Mouse (Mus musculus) adrenal gland, postnatal 36 days (tissue): ENCODE measurements around the gene Sept9. TPM values are rescaled to one million over a fixed set of nuclear protein-coding genes. Genes with fewer than 3 reads are reported as not detected.

Experiments used
- DNase-seq, 2 experiments: peaks; one replicate each; pipeline ENCODE4 v3.0.0; 2021; ENCODE audit warnings: mixed read lengths in 1 of 2
- total RNA-seq, 2 experiments: library from RNA; stranded (reverse); gene quantifications; 2 replicates each; pipeline ENCODE4 v1.2.3; 2021

The Sept9 gene
- total RNA-seq, 2 experiments from 2014 or later: 117 to 134 TPM

DNA sequence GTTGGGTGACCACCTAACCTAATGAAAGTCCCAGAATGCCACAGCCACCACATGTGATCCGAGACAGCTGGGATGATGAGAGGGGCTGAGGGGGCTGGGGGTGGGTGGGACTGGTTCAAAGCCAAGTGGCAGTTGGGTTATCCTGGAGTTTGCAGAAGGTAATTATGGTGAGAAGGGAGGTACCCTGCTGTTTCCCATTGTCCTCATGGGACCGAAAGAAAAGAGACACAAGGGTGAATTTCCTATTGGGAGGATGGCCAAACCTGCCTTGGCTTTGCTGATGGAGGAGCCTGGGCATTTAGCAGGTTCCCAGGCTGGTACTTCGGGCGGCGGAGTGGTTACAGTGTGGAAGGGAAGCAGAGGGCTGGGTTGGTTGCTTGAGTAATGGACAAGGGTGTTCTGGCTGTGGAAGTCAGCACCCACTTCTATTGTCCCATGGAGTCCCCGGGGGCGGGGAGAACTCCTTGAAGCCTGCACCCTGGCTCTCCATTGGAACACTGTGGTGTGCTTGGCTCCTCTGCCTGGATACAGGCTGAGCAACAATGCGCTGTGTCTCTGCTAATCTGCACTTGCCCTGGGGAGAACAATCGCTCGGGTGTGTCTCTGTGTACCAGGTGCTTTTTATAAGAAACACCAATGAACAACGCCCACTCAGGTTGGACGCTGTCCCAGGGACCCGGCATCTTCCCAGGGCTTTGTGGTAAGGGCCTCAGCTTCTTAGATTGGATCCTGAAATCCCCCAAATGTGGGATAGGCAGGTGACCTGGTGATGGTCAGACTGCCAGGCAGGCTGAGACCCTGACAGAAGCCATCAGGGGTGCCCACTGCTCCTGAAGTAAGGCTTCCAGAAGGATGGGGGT is 64.9 kb downstream of the Sept9 start:
- DNase-seq: no peak

DNA sequence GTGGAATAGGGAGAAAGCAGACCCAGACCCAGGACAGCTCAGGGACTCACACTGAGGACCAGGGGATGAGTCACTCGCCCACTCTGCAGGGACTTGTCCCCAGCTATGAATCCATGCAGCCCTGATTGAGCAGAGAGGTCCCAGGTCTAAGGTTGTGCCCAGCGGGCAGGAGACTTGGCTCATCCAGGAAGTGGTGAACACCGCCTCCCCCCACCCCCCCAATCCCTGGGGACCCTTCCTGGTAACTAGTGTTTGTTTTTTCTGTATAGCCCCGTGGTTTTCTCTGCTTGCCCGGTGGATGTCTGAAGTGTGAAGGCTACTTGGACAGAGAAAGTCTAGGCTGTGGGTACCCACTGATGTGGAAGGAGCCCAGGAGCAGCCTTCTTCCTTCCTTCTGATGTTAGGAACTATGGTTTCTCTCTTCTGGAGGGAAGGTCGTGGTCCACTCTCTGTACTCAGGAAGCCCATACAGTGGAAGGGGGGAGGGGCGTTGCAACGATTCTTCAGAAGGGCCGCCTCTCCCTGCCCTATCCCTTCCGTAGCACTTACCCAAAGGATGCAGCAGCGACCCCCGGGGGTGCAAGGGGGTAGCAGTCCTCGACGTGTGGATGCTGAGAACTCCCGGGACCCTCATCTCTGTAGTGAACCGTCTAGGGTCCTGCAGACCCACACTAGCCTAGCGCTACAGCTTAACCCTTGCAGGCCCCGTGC is 66.0 kb downstream of the Sept9 start:
- DNase-seq: peak; percentile 58 to 82

DNA sequence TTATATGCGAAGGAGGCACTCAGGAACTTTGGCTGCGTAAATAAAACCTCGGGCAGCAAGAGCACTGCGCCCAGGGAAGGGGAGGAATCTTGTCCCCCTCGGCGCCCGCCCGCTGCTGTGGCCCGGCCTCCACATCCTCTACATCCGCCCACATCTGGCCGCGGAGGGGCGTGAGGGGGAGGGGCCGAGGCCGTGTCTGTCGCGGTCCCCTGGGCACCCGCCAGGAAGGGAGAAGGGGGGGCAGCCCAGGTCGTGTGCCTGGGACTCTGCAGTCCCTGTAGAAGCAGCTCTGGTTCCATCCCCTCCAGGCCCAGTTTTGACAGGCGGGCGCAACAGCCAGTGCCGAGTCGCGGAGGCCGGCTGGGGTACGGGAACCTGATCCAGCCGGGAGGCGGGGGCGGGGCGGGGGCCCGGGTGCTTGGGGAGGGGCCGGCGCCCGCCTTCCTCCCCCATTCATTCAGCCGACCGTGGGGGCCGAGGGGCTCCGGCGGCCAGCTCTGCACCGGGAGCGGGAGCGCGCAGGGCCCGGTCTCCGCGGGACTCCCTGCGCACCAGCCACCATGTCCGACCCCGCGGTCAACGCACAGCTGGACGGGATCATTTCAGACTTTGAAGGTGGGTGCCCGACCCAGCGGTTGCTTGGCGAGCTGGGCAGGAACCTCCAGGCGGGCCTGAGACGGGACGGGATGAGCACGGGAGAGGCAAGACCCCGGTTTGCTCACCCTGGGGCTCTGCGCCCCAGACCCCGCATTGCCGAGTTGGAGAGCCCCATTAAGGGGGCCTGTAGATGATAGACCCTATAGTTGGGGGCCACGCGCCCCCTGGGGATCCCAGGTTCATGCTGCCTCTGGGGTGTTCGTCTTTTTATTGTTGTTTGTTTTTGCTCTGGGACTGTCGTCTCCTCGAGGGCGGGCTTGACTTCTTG is 66.8 kb downstream of the Sept9 start:
- DNase-seq: peak; percentile 95 to 97

DNA sequence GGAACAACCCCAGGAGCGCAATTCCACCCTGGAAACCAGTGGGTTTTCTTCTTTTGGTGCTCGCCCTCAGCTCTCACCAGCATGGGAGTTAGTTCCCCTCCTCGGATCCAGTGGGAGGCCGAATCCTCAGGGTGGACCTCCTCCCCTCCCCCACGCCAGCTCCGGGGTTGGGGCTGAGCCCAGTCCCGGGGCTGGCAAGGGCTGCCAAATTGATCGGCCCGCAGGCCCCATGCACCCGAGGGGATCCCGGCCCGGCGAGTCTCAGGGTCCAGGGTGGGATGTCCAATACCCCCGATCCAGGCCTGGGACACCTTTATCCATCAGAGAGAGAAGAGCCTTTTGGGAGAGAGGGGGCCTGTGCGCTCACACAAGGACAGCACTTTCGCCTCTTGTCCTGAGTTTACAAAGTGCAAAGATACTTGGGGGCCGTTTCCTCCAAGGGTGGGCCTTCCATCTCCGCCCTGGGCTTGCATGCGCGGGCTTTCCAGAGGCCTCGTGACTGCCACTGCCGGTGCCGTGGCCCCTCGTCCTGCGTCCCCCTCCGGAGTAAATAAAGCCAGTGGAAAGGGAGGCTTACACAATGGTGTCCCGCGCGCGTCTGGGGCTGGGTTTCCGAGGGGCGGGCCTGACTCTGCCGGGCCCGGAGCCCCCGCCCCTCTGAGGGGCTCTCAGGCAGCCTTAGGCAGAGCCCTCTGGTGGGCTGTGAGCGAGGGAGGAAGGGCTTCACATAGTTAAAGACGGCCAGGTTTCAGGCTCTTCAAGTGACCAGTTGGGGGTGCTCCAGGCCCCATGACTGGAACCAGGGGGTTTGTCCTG is 67.7 kb downstream of the Sept9 start:
- DNase-seq: peak; percentile 68 to 83

DNA sequence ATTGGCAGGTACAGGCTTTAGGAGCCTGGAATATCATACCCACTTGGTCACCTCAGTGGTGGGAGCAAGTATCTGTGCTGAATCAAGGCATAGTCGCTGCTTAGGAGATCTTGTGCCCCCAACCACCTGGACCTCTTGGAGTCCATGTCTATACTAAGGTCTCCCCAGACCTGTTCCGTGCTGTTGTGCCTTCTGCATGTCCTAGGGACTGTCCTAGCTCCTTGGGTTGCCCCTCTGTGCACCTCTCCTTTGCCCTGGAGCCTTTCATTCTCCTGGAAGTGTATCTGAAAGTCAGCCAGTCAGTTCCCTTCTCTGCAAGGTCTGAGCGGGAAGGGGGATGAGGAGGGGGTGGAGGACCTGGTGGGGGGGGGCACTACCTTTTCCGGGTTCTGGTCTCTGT is 68.4 kb downstream of the Sept9 start:
- no peak for DNase-seq

DNA sequence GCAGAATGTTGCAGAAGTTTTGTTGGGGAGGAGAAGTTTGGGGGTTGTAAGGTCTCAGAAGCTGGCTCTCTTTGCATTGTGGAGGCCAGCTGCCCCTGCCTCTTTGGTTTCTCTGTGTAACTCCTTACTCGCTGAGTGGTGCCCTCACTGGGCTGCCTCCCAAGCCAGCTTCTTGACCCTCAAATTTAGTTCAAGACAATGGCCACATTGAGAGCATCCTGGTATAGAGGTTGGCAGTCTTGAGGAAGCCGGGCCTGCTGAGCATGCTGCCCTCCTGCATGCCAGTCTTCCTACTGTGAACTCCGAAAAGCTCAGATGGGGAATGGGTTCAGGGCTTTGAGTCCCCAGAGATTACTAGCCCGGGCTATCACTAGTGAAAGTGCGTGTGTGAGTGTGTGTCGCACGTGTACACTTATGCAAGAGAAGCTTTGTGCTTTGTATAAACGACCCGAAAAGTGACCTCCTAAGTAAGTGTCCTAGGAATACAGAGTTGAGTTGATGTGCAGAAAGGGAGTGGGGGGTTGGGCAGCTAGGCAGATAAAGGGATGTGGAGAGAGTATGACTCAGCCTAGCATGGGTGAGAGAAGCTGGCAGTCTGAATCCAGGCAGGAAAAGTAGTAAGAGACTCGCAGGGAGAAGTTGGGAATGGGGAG is 69.0 kb downstream of the Sept9 start:
- DNase-seq: peak; percentile 60 to 76

DNA sequence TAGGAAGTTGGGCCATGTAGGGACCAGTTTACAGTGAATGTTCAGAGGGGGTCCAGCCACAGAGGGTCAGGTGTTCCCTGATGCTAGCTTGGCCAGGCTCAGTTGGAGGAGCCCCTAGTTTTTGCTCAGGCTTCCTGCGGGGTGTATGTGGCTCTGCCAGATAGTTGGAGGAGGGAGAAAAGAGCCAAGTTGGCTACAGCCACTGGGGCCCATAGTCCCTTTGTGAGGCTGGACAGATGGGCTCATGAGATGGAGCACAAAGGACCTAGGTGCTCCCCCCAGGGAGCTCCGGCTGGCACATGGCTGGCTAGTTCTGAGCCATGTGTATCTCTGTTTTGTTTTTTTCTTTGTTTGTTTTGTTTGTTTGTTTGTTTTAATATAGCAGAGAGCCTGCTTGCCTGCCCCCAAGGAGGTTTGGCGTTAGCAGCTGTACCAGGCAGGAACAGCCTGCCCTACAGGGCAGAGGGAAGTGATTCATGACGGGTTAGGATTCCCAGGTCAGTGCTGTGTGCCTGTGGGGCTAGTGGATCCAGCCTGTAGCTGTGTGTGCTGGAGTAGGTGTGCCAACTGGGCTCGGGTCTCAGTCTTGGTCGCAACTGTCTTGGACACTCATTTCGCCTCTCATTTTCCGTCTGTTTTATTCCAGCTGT is 69.7 kb downstream of the Sept9 start:
- no peak for DNase-seq

DNA sequence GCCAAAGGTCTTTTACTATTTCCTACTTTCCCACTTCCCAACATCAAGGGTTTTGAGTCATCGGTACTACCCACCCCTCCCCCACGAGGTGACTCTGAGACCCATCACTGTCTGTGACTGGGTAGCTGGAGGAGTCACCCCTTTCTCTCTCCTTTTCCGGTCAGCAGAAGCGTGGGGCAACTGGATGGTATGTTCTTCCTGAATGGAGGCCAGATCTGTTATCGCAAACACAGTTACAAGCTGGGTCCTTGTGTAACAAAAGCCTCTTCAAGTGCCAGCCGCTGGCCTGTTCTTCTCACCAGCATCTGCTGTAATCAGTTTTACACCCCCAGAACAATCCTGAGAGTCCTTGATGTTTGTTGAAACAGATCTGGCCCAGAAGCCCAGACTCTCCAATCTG is 70.5 kb downstream of the Sept9 start:
- peak; percentile 58 to 76 for DNase-seq

DNA sequence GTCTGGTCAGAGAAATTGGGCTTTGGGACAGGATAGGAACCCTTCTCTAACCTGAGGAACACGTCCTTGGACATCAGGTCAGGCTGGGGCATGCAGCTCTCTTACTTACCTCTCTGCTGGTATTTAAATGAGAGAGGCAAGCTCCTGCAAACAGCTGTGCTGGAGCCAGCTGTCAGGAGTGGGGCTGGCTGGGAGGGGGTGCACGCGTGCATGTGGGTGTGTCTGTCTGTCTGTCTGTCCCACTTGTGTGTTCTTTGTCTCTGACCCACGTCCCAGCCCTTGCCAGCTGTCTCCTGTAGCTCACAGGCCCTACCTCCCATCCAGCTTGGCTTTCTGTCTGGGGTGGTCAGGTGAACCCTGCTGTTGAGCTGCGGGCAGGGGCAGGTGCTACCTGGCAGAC is 75.5 kb downstream of the Sept9 start:
- DNase-seq: no peak

DNA sequence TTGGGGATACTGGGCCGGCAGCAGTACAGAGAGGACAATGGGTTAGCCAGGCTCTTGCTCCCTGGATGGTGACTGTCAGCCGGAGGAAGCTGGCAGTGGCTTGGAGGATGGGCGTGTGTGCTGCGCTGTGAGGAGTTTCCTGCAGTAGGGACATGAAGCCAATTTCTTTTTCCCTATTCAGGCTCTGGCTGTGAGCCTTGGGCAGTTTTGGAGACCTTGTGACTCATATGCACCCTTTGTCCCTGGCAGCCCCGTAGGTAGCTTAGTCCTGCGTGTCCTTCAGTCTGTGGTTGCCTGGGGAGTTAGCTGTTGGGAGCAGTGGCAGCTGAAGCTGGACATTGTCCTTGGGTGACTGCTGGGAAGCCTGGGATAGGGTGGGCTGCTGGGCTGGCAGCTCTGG is 76.5 kb downstream of the Sept9 start:
- DNase-seq: peak; percentile 88

DNA sequence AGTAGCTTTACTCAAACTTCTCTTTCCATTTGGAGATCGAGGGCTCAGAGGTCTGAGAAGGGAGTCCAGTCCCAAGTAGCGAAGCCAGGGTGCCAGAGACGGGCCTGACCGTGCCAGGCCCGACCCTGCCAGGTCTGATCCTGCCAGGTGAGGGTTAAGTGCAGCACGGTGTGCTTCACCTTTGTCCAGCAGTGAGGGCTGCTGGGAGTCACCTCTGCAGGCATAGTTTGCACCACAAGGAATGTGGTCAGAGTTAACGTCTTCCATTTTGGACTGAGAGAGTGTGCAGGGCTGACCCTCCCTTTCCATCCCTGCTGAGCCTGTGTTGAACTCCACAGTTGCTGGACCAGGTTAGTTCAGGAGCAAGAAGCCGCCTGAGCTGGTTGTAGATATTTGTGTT is 77.5 kb downstream of the Sept9 start:
- DNase-seq: no peak

DNA sequence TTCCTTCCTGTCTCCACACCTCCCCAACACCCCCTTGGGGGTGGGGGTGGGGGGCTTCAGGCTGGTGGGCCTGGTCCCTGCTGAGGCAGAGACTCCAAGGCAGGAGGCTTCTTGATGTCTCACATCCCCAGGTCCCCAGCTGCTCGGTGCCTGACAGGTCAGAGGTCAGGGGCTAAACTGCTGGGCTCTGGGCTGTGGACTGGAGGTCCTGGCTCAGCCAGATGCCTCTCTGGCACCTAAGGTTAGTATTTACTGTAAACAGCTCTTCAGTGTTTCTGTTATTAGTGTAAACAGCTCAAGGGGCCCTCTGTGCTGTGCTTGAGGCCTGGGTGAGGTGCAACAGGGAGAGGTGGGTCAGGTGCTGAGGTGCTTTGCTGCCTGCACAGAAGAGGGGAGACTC is 78.7 kb downstream of the Sept9 start:
- no peak for DNase-seq

DNA sequence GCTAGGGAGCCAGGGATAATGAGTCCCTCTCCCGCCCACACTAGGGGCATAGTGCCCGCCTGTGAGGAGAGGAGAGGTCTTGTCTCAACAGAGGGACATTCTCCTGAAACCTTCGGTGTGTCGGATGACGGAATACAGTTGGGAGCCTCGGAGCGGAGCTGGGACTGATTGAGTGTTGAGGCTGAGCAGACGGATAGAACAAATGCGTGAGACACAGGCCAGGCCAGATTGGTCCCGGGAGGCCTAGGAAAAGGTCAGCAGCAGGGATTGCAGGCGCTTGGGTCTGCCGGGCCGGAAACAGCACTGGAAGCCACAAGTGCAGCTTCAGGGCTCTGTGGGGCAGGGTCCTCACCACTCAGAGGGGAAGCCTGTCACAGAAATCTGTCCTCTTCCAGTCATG is 79.1 kb downstream of the Sept9 start:
- DNase-seq: no peak

DNA sequence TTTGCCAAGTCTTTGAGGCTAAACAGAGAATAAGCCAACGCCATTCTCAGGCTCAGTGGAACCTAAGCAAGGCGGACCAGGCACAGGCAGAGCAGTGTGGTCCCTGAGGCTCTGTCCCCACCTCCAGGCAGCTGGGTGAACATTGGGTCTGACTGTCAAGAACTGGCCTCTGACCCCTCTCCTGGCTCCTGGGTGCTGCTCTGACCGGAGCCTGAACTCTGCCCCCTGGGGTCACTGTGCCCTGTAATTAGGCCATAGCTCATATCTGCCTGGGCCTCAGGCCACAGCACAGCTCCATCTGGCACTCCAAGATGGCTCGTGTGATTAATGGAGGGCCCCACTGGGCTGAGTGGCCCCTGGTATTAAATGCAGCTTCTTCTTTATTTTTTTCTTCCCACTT is 80.5 kb downstream of the Sept9 start:
- peak in 1 of 2 experiments; percentile 64 for DNase-seq

DNA sequence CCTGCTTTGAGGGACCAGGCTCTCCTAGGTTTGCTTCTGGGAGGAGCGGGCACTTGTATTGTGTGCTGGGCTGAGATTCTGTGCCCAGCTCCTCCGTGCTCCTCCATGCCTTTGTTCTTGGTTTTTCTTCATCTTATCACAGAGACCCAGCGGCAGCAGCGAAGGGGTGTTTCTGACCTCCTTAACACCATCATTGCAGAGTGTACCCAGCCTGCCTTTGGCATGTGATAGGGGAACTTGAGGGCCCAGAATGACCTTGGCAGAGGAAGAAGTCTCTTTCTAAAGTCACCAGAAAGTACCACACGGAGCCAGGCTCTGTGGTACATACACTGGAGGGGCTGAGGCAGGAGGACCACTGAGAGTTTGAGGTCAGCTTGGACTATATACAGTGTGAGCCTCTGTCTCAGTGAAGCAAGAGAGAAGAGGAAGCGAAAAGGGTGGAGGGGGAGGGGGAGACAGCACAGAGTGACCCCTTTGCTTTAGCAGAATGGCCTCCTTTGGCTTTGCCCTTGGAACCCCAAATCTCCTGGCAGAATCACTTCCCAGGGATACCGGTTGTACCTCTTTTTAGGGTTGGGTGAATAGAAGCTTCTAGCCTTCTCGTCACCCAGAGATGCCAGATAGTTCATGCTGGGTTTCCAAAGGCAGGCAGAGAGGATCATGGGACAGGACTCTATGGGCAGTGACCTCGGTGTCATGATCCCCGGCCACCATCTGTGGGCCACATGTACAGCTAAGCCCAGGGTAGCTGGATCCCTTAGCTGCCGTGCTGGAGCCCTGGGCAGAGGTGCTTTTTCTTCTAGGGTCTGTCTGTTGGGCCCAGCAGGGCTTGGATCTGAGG is 83.8 kb downstream of the Sept9 start:
- DNase-seq: no peak

DNA sequence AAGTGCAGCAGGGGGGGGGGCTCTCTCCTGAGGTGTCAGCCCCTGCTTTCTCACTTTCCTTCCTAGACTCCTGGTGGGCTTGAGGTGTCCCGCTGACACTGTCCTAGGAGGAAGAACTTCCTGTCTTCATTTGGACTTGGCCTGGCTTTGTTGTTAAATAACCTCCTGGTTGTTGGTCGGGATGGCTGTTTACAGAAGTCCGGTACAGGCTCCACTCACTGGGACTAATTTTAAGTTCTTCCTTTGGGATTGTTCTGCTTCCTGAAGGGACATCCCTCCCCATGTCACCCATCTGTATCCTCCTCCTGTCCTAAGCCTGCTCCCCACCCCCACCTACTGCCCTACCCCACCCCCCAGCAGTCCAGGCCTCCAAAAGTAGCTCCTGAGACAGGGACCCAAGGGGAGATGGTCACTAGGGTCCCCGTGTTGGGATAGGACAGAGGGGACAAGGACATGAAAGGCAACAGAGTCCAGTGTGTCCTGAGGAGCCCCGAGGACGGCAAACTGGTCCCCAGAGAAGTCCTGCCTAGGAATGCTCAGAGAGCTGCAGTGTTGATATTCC is 84.5 kb downstream of the Sept9 start:
- no peak for DNase-seq

DNA sequence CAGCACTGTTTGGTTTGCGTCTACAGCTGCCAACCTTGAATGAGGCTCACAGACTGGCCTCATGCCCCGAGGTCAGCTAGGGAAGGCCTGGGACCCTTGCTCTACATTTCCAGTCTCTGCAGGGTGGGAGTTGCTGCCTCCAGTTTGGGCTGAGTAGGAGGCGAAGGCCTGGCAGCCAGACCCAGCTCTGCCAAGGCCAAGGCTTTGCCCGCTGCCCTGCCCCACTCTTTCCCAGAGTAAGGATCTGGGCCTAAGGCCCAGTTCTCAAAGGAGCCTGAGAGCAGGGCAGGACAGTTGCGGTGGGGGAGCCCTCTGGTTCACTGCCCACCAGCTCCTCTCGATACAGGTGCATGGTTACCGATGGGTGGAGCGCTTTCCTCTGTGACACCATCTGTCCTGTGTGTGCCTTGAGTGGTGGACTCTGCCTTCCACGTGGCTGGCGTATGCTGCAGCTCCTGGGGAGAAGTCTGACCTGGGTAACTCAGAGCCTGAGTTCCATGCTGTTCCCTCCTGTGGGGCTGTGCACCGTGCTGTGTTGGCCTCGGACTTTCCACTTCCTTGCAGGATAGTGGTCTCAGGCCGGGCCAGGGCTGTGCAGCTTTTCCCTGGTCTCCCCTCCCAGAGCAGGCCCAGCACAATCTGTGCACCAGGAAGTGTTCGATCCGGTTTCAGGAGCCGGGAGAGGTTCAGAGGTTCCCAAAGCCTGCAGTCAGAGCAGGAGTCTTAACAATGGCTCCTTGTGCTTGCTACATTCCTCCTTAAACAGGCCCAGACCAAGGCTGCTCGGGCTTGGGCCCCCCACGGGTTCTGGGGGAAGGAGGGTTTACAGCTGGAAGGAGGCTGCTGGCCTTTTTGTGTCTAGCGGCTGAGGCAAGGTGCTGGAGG is 85.5 kb downstream of the Sept9 start:
- peak; percentile 64 to 66 for DNase-seq

DNA sequence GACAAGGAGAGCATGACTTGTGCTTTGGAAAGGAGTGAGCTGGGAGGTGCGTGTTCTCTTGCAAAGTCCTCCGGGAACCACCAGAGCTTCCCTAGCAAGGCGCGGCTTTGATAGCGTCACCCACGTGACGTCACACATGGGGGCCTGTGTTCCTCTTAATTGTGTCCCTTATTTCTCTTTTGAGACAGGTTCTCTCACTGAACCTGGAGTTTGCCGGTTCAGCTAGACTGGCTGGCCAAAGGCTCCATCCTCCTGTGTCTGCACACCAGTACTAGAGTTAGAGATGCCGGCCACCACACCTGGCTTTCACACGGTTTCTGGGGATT is 86.1 kb downstream of the Sept9 start:
- no peak for DNase-seq
